Mouse (Mus musculus): ENCODE results near the gene Saxo1. TPM values are rescaled to one million over a fixed set of nuclear protein-coding genes. Genes with fewer than 3 reads are reported as not detected.

Saxo1 gene
- polyA plus RNA-seq, 1 experiment, result not detected

DNA sequence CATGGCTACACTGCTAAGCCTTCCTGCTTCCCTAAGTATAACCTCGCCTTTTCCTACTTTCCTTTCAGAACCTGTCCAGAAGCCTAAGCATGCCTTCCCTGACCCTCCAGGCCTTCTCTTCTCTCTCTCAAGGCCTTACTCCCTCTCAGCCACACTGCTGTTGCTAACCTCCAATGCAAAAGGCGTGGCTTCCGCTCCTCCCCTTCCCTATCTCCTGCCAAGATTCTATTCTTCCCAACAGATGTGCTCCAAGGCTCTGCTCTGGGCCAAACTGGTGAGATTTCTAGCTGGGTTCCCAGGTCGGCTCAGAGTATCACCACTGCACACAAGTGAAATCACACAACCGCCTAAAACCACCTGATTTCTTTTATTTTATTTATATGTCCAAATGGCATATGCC lies 69.0 kb downstream of the Saxo1 start:
- Histone ChIP-seq H3K9me3 (replicated peaks; ENCODE audit: control insufficient read depth, insufficient read depth, low read length, poor library complexity, severe bottlenecking) (no peaks in the 10 kb centered on the region), H3K4me1 (ENCODE audit: control insufficient read depth, insufficient read depth, low read length) (no peaks in the 10 kb centered on the region), H3K27ac (ENCODE audit: insufficient read depth, low read length) (no peak overlapping the region), H3K36me3 (ENCODE audit: control insufficient read depth, insufficient read depth, low read length, poor library complexity, severe bottlenecking) (no peaks in the 10 kb centered on the region), H3K9ac (ENCODE audit: low read depth, poor library complexity, severe bottlenecking) (no peak overlapping the region), H3K4me3 (ENCODE audit: low read depth, low read length) (no peak overlapping the region), H3K27me3 (ENCODE audit: control insufficient read depth, insufficient read depth, low read length, poor library complexity, severe bottlenecking) (no peaks in the 10 kb centered on the region)
- TF ChIP-seq EP300 (IDR thresholded peaks at IDR 0.05; ENCODE audit: insufficient read depth, low read depth, low read length), result no peak
- no peak for TF ChIP-seq CTCF (IDR thresholded peaks at IDR 0.05; ENCODE audit: low read depth, low read length)
- TF ChIP-seq POLR2A (IDR thresholded peaks at IDR 0.05; ENCODE audit: insufficient read depth, low read length), result no peak

DNA sequence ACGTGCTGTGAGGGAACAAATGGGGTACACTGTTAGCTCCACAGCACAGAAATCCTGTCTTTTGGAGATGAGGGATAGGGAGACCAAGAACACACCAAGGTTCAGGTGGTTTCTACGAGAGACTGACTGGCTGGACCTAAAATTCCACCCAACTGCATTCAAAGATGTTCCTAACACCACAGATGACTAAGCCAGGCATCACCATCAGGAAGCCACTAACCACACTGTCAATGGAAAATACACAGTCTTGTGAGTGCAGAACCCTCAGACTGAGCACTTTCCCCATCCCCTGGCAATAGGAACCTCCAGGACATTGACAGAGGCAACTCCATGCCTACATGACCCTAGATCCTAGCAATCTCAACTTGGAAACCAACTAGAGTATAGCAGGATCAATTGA lies 71.2 kb downstream of the Saxo1 start:
- no peaks in the 10 kb centered on the region for H3K4me1 ChIP-seq (ENCODE audit: control insufficient read depth, insufficient read depth, low read length)
- no peak overlapping the region for H3K4me3 ChIP-seq (ENCODE audit: low read depth, low read length)
- no peaks in the 10 kb centered on the region for H3K36me3 ChIP-seq (ENCODE audit: control insufficient read depth, insufficient read depth, low read length, poor library complexity, severe bottlenecking)
- no peaks in the 10 kb centered on the region for H3K9me3 ChIP-seq (replicated peaks; ENCODE audit: control insufficient read depth, insufficient read depth, low read length, poor library complexity, severe bottlenecking)
- TF ChIP-seq POLR2A (IDR thresholded peaks at IDR 0.05; ENCODE audit: insufficient read depth, low read length), result no peak
- TF ChIP-seq CTCF (IDR thresholded peaks at IDR 0.05; ENCODE audit: low read depth, low read length), result no peak
- no peak for TF ChIP-seq EP300 (IDR thresholded peaks at IDR 0.05; ENCODE audit: insufficient read depth, low read depth, low read length)
- no peak overlapping the region for H3K9ac ChIP-seq (ENCODE audit: low read depth, poor library complexity, severe bottlenecking)
- H3K27ac ChIP-seq (ENCODE audit: insufficient read depth, low read length), result no peak overlapping the region
- H3K27me3 ChIP-seq (ENCODE audit: control insufficient read depth, insufficient read depth, low read length, poor library complexity, severe bottlenecking), result no peaks in the 10 kb centered on the region

DNA sequence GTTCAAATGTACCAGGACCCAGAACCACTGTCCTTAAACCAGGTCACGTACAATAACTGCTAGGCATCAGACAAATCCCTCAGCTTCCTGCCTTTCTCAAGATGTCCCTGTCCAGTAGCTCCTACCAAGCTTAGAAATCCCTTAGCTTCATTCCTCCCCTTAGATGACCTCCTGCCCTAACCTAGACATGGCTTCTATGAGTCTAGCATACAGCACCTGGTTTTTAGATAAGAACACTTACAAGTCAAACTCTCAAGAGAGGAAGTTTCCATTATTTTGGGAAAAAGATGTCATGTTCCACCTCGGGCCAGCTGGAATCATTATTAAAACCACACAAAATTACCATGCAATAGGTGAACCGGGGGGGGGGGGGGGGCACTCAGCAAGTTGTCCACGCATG lies 71.6 kb downstream of the Saxo1 start:
- Histone ChIP-seq H3K27ac (ENCODE audit: insufficient read depth, low read length) (no peak overlapping the region), H3K4me1 (ENCODE audit: control insufficient read depth, insufficient read depth, low read length) (no peaks in the 10 kb centered on the region), H3K4me3 (ENCODE audit: low read depth, low read length) (no peak overlapping the region), H3K9ac (ENCODE audit: low read depth, poor library complexity, severe bottlenecking) (no peak overlapping the region), H3K36me3 (ENCODE audit: control insufficient read depth, insufficient read depth, low read length, poor library complexity, severe bottlenecking) (no peaks in the 10 kb centered on the region), H3K9me3 (replicated peaks; ENCODE audit: control insufficient read depth, insufficient read depth, low read length, poor library complexity, severe bottlenecking) (no peaks in the 10 kb centered on the region), H3K27me3 (ENCODE audit: control insufficient read depth, insufficient read depth, low read length, poor library complexity, severe bottlenecking) (no peaks in the 10 kb centered on the region)
- TF ChIP-seq CTCF (IDR thresholded peaks at IDR 0.05; ENCODE audit: low read depth, low read length), result no peak

DNA sequence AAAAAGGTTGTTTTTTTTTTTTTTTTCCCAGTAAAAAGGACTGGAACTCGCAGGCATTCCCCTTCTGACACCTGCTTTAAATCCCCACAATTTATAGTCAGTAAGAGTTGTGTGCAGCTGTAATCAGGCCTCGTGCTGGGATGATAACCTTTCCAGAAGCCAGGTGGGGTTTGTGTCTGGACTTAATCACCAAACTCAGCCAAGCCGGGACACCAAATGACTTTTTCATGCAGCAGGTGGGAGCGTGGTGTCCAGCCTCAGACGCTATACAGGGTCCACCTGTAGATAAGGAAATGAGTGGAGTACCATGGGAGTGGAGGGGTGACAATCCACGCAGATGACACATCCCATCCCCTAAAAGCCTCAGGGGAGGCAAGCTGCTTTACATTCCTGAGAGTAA lies 73.1 kb downstream of the Saxo1 start:
- Histone ChIP-seq H3K4me1 (ENCODE audit: control insufficient read depth, insufficient read depth, low read length) (no peaks in the 10 kb centered on the region), H3K9ac (ENCODE audit: low read depth, poor library complexity, severe bottlenecking) (no peak overlapping the region), H3K4me3 (ENCODE audit: low read depth, low read length) (no peak overlapping the region), H3K27ac (ENCODE audit: insufficient read depth, low read length) (no peak overlapping the region), H3K36me3 (ENCODE audit: control insufficient read depth, insufficient read depth, low read length, poor library complexity, severe bottlenecking) (no peaks in the 10 kb centered on the region), H3K9me3 (replicated peaks; ENCODE audit: control insufficient read depth, insufficient read depth, low read length, poor library complexity, severe bottlenecking) (no peaks in the 10 kb centered on the region), H3K27me3 (ENCODE audit: control insufficient read depth, insufficient read depth, low read length, poor library complexity, severe bottlenecking) (no peaks in the 10 kb centered on the region)
- TF ChIP-seq CTCF (IDR thresholded peaks at IDR 0.05; ENCODE audit: low read depth, low read length) (no peak), EP300 (IDR thresholded peaks at IDR 0.05; ENCODE audit: insufficient read depth, low read depth, low read length) (no peak), POLR2A (IDR thresholded peaks at IDR 0.05; ENCODE audit: insufficient read depth, low read length) (no peak)

DNA sequence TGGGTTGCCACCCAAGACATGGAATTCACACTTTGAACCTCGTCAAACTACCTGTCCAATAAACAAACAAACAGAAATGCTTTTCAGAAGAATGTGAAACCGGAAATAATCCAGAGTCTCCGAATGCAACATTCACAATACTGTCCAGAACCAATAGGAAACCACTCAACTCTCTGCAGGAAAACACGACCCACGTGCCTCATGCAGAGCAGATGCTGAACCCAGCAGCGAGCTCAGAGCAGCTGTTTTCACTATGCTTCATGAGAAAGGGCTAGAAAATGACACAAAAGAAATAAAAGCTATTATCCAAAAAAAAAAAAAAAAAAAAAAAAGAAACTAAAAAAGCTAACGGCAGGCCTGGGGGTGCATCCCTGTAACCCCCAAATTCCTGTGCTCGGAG lies 74.4 kb downstream of the Saxo1 start:
- Histone ChIP-seq H3K4me3 (ENCODE audit: low read depth, low read length) (no peak overlapping the region), H3K27me3 (ENCODE audit: control insufficient read depth, insufficient read depth, low read length, poor library complexity, severe bottlenecking) (no peaks in the 10 kb centered on the region), H3K36me3 (ENCODE audit: control insufficient read depth, insufficient read depth, low read length, poor library complexity, severe bottlenecking) (no peaks in the 10 kb centered on the region), H3K9ac (ENCODE audit: low read depth, poor library complexity, severe bottlenecking) (no peak overlapping the region), H3K4me1 (ENCODE audit: control insufficient read depth, insufficient read depth, low read length) (no peaks in the 10 kb centered on the region), H3K27ac (ENCODE audit: insufficient read depth, low read length) (no peak overlapping the region), H3K9me3 (replicated peaks; ENCODE audit: control insufficient read depth, insufficient read depth, low read length, poor library complexity, severe bottlenecking) (no peaks in the 10 kb centered on the region)
- no peak for TF ChIP-seq CTCF (IDR thresholded peaks at IDR 0.05; ENCODE audit: low read depth, low read length)
- no peak for TF ChIP-seq EP300 (IDR thresholded peaks at IDR 0.05; ENCODE audit: insufficient read depth, low read depth, low read length)
- TF ChIP-seq POLR2A (IDR thresholded peaks at IDR 0.05; ENCODE audit: insufficient read depth, low read length), result no peak

DNA sequence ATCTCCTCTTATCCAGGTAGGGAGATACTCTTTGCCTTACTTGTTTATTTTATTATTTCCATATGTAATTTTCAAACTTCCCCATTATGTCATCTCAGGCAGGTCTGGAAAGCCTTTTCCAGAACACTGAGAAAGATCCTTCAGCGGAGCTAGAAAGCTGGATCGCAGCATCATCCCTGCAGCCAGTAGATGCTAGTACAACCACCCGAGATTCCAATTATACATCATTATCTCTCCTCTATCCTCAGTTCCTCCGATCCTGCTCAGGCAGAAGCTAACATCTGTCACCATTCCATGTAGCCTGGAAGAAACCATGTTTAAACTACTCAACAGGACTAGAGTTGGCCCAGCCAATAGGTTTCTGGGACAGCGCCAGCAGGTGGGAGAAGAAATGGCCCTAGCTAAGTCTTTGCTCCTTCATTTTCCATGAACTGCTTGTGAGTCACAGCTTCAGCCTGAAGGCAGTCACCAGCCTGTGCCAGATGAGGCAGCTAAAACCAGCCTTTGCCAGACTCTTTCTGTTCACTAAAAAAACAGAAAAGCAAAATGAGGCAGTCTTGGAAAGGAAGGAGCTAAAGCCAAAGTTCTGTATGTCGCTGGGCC lies 75.0 kb downstream of the Saxo1 start:
- Histone ChIP-seq H3K9me3 (replicated peaks; ENCODE audit: control insufficient read depth, insufficient read depth, low read length, poor library complexity, severe bottlenecking) (no peaks in the 10 kb centered on the region), H3K4me1 (ENCODE audit: control insufficient read depth, insufficient read depth, low read length) (no peaks in the 10 kb centered on the region), H3K9ac (ENCODE audit: low read depth, poor library complexity, severe bottlenecking) (no peak overlapping the region), H3K27ac (ENCODE audit: insufficient read depth, low read length) (no peak overlapping the region), H3K4me3 (ENCODE audit: low read depth, low read length) (no peak overlapping the region), H3K36me3 (ENCODE audit: control insufficient read depth, insufficient read depth, low read length, poor library complexity, severe bottlenecking) (no peaks in the 10 kb centered on the region), H3K27me3 (ENCODE audit: control insufficient read depth, insufficient read depth, low read length, poor library complexity, severe bottlenecking) (no peaks in the 10 kb centered on the region)
- TF ChIP-seq CTCF (IDR thresholded peaks at IDR 0.05; ENCODE audit: low read depth, low read length) (no peak), POLR2A (IDR thresholded peaks at IDR 0.05; ENCODE audit: insufficient read depth, low read length) (no peak), EP300 (IDR thresholded peaks at IDR 0.05; ENCODE audit: insufficient read depth, low read depth, low read length) (no peak)

Data from ES-Bruce4 (cell line).